Mouse (Mus musculus) C3H10T1/2 (cell line): ENCODE results near the gene 2810408A11Rik. TPM values are rescaled to one million over a fixed set of nuclear protein-coding genes. Genes with fewer than 3 reads are reported as not detected.

ENCODE experiments used
- polyA plus RNA-seq, 2 experiments: library from polyadenylated mRNA; unstranded; fragments of >200 nt; fragmentation: generic; extraction: Trizol; gene quantifications; one replicate each; pipeline ENCODE4 v1.2.1; 2012; ENCODE audit warnings: missing spikeins in 2 of 2

2810408A11Rik gene
- 1 to 10 TPM; 1.6 to 9.9 TPM for polyA plus RNA-seq

GRCm38 (mm10) chr11:69900471-69901405 lies at the start of gene 2810408A11Rik, which contains the start of gene Neurl4:
2810408A11Rik (minus strand) TSS chr11:69900987.
Neurl4 (plus strand) TSS chr11:69901072.

GRCm38 (mm10) chr11:69948066-69948762 lies 47.4 kb upstream of the 2810408A11Rik start, which contains the start of gene Slc2a4:
Slc2a4 (minus strand) TSS chr11:69948188.

GRCm38 (mm10) chr11:69935137-69935879 lies 34.5 kb upstream of the 2810408A11Rik start, which contains the start of gene Ybx2:
Ybx2 (plus strand) TSS chr11:69935796.

GRCm38 (mm10) chr11:69921114-69922011 lies 20.6 kb upstream of the 2810408A11Rik start, which contains the start of gene Eif5a:
Eif5a (minus strand) TSS chr11:69921958.

GRCm38 (mm10) chr11:69913554-69914371 lies 13.0 kb upstream of the 2810408A11Rik start, which contains the start of gene Gps2:
Gps2 (plus strand) TSS chr11:69913888.

GRCm38 (mm10) chr11:69895291-69895690 lies 5.5 kb downstream of the 2810408A11Rik start, which contains the start of gene Acap1:
Acap1 (minus strand) TSS chr11:69895539.

GRCm38 (mm10) chr11:69880853-69881603 lies 19.8 kb downstream of the 2810408A11Rik start, which contains the start of gene Kctd11:
Kctd11 (minus strand) TSS chr11:69881406.

GRCm38 (mm10) chr11:69877878-69878277 lies 22.9 kb downstream of the 2810408A11Rik start, which contains the start of gene Tmem95:
Tmem95 (minus strand) TSS chr11:69878018.

GRCm38 (mm10) chr11:69858113-69858998 lies 42.4 kb downstream of the 2810408A11Rik start, which contains the start of gene Tnk1:
Tnk1 (minus strand) TSS chr11:69858730.

Other genes starting within 250 kb of the 2810408A11Rik start
- under 1 TPM; 0.05 to 0.25 TPM for gene Sox15, start 245.7 kb downstream of the 2810408A11Rik start, polyA plus RNA-seq
- 100 to 1,000 TPM in 1 of 2 experiments, 10 to 100 TPM in 1; 98.1 to 128 TPM for gene Mpdu1, start 238.3 kb downstream of the 2810408A11Rik start, polyA plus RNA-seq
- 1 to 10 TPM; 1.8 to 3.0 TPM for gene Cd68, start 234.8 kb downstream of the 2810408A11Rik start, polyA plus RNA-seq
- 100 to 1,000 TPM; 336 to 467 TPM for gene Eif4a1, start 228.6 kb downstream of the 2810408A11Rik start, polyA plus RNA-seq
- gene Senp3, start 218.9 kb downstream of the 2810408A11Rik start, polyA plus RNA-seq = 10 to 100 TPM; 51.2 to 71.3 TPM
- gene Tnfsf13, start 215.2 kb downstream of the 2810408A11Rik start, polyA plus RNA-seq = 1 to 10 TPM; 1.1 to 6.9 TPM
- 100 to 1,000 TPM in 1 of 2 experiments, 10 to 100 TPM in 1; 34.3 to 119 TPM for gene Tnfsf12, start 205.1 kb downstream of the 2810408A11Rik start, polyA plus RNA-seq
- gene Tnfsfm13, start 204.9 kb downstream of the 2810408A11Rik start, polyA plus RNA-seq = 10 to 100 TPM in 1 of 2 experiments, 1 to 10 TPM in 1; 6.4 to 30.3 TPM
- gene Polr2a, start 142.3 kb downstream of the 2810408A11Rik start, polyA plus RNA-seq = 100 to 1,000 TPM in 1 of 2 experiments, 10 to 100 TPM in 1; 42.8 to 126 TPM
- gene Slc35g3, start 139.0 kb downstream of the 2810408A11Rik start, polyA plus RNA-seq = under 1 TPM in 1 of 2 experiments, not detected in 1; 0.26 TPM
- 10 to 100 TPM in 1 of 2 experiments, 1 to 10 TPM in 1; 1.2 to 14.4 TPM for gene Zbtb4, start 135.1 kb downstream of the 2810408A11Rik start, polyA plus RNA-seq
- under 1 TPM; 0.63 to 0.89 TPM for gene Chrnb1, start 105.0 kb downstream of the 2810408A11Rik start, polyA plus RNA-seq
- gene Fgf11, start 99.1 kb downstream of the 2810408A11Rik start, polyA plus RNA-seq = under 1 TPM; 0.01 to 0.31 TPM
- gene Tmem102, start 95.4 kb downstream of the 2810408A11Rik start, polyA plus RNA-seq = under 1 TPM; 0.01 to 0.05 TPM
- gene Gm39566, start 85.7 kb downstream of the 2810408A11Rik start, polyA plus RNA-seq = not detected
- not detected for gene Spem2, start 82.5 kb downstream of the 2810408A11Rik start, polyA plus RNA-seq
- gene Spem1, start 78.8 kb downstream of the 2810408A11Rik start, polyA plus RNA-seq = under 1 TPM; 0.02 to 0.07 TPM
- gene Nlgn2, start 63.2 kb downstream of the 2810408A11Rik start, polyA plus RNA-seq = 10 to 100 TPM in 1 of 2 experiments, 1 to 10 TPM in 1; 4.3 to 49.8 TPM
- gene Tmem256, start 62.5 kb downstream of the 2810408A11Rik start, polyA plus RNA-seq = 100 to 1,000 TPM; 452 to 473 TPM
- gene Plscr3, start 54.6 kb downstream of the 2810408A11Rik start, polyA plus RNA-seq = 100 to 1,000 TPM in 1 of 2 experiments, 10 to 100 TPM in 1; 45.7 to 171 TPM
- not detected for gene Tnk1, start 42.3 kb downstream of the 2810408A11Rik start, polyA plus RNA-seq
- not detected for gene Tmem95, start 23.0 kb downstream of the 2810408A11Rik start, polyA plus RNA-seq
- 10 to 100 TPM in 1 of 2 experiments, 1 to 10 TPM in 1; 5.0 to 12.3 TPM for gene Kctd11, start 19.6 kb downstream of the 2810408A11Rik start, polyA plus RNA-seq
- under 1 TPM; 0.04 to 0.07 TPM for gene Acap1, start 5.4 kb downstream of the 2810408A11Rik start, polyA plus RNA-seq
- gene Neurl4, start 85 bp upstream of the 2810408A11Rik start, polyA plus RNA-seq = 10 to 100 TPM; 13.1 to 24.7 TPM
- gene Gps2, start 12.9 kb upstream of the 2810408A11Rik start, polyA plus RNA-seq = 10 to 100 TPM; 66.9 to 94.9 TPM
- gene Eif5a, start 21.0 kb upstream of the 2810408A11Rik start, polyA plus RNA-seq = 1,000 to 10,000 TPM in 1 of 2 experiments, 100 to 1,000 TPM in 1; 812 to 3,163 TPM
- under 1 TPM in 1 of 2 experiments, not detected in 1; 0.13 TPM for gene Ybx2, start 34.8 kb upstream of the 2810408A11Rik start, polyA plus RNA-seq
- under 1 TPM; 0.02 to 0.39 TPM for gene Slc2a4, start 47.2 kb upstream of the 2810408A11Rik start, polyA plus RNA-seq
- under 1 TPM in 1 of 2 experiments, not detected in 1; 0.15 TPM for gene Cldn7, start 63.8 kb upstream of the 2810408A11Rik start, polyA plus RNA-seq
- 100 to 1,000 TPM; 189 to 229 TPM for gene Ctdnep1, start 80.2 kb upstream of the 2810408A11Rik start, polyA plus RNA-seq
- 100 to 1,000 TPM in 1 of 2 experiments, 10 to 100 TPM in 1; 93.9 to 141 TPM for gene Elp5, start 81.5 kb upstream of the 2810408A11Rik start, polyA plus RNA-seq
- gene Gabarap, start 90.2 kb upstream of the 2810408A11Rik start, polyA plus RNA-seq = 100 to 1,000 TPM; 710 to 827 TPM
- gene Phf23, start 94.8 kb upstream of the 2810408A11Rik start, polyA plus RNA-seq = 10 to 100 TPM; 66.5 to 68.8 TPM
- gene Dvl2, start 99.6 kb upstream of the 2810408A11Rik start, polyA plus RNA-seq = 10 to 100 TPM; 22.0 to 49.6 TPM
- gene Acadvl, start 114.4 kb upstream of the 2810408A11Rik start, polyA plus RNA-seq = 100 to 1,000 TPM; 121 to 196 TPM
- 10 to 100 TPM; 12.9 to 43.6 TPM for gene Dlg4, start 116.0 kb upstream of the 2810408A11Rik start, polyA plus RNA-seq
- 1 to 10 TPM; 1.2 to 4.9 TPM for gene Asgr1, start 153.1 kb upstream of the 2810408A11Rik start, polyA plus RNA-seq
- under 1 TPM; 0.04 to 0.12 TPM for gene Asgr2, start 191.7 kb upstream of the 2810408A11Rik start, polyA plus RNA-seq
- gene Mgl2, start 229.3 kb upstream of the 2810408A11Rik start, polyA plus RNA-seq = under 1 TPM in 1 of 2 experiments, not detected in 1; 0.01 TPM